Mouse (Mus musculus): ENCODE measurements at regions not wholly inside any gene's neighbourhood (a gene's known extent, or its start where the extent isn't known, plus 50 kb on each side); places are given as distances from the start of the nearest gene placed in this dataset.

- ATAC-seq (ENCODE audit: low TSS enrichment), result no peak
Measured at GRCm38 (mm10) chr1:71948686-71949085, 263.4 kb downstream of the Mreg start.

- no peak for ATAC-seq (ENCODE audit: low TSS enrichment)
Measured at GRCm38 (mm10) chr1:71947506-71947905, 264.6 kb downstream of the Mreg start.

- no peak for ATAC-seq (ENCODE audit: low TSS enrichment)
Measured at GRCm38 (mm10) chr1:71946911-71947310, 265.2 kb downstream of the Mreg start.

GRCm38 (mm10) chr1:71945070-71945469 lies 267.0 kb downstream of the Mreg start:
- peak; percentile 91 for ATAC-seq (ENCODE audit: low TSS enrichment)

GRCm38 (mm10) chr1:71944531-71944930 lies 267.6 kb downstream of the Mreg start:
- ATAC-seq (ENCODE audit: low TSS enrichment), result no peak

- no peak for ATAC-seq (ENCODE audit: low TSS enrichment)
Measured at GRCm38 (mm10) chr1:71942145-71942544, 270.0 kb downstream of the Mreg start.

- no peak for ATAC-seq (ENCODE audit: low TSS enrichment)
Measured at GRCm38 (mm10) chr1:71941688-71942087, 270.4 kb downstream of the Mreg start.

GRCm38 (mm10) chr1:71940900-71941299 lies 271.2 kb downstream of the Mreg start:
- ATAC-seq (ENCODE audit: low TSS enrichment), result no peak

GRCm38 (mm10) chr1:71938323-71939007 lies 273.6 kb downstream of the Mreg start:
- no peak for ATAC-seq (ENCODE audit: low TSS enrichment)

GRCm38 (mm10) chr1:71937922-71938321 lies 274.2 kb downstream of the Mreg start:
- no peak for ATAC-seq (ENCODE audit: low TSS enrichment)

- no peak for ATAC-seq (ENCODE audit: low TSS enrichment)
Measured at GRCm38 (mm10) chr1:71937168-71937567, 274.9 kb downstream of the Mreg start.

GRCm38 (mm10) chr1:71936501-71937129 lies 275.5 kb downstream of the Mreg start:
- no peak for ATAC-seq (ENCODE audit: low TSS enrichment)

GRCm38 (mm10) chr1:71925501-71925900 lies 272.5 kb upstream of the Fn1 start:
- no peak for ATAC-seq (ENCODE audit: low TSS enrichment)

GRCm38 (mm10) chr1:71924884-71925283 lies 271.9 kb upstream of the Fn1 start:
- ATAC-seq (ENCODE audit: low TSS enrichment), result no peak

- ATAC-seq (ENCODE audit: low TSS enrichment), result no peak
Measured at GRCm38 (mm10) chr1:71923731-71924130, 270.7 kb upstream of the Fn1 start.

- ATAC-seq (ENCODE audit: low TSS enrichment), result no peak
Measured at GRCm38 (mm10) chr1:71921456-71921855, 268.5 kb upstream of the Fn1 start.

- no peak for ATAC-seq (ENCODE audit: low TSS enrichment)
Measured at GRCm38 (mm10) chr1:71919891-71920290, 266.9 kb upstream of the Fn1 start.

- ATAC-seq (ENCODE audit: low TSS enrichment), result no peak
Measured at GRCm38 (mm10) chr1:71917021-71917420, 264.0 kb upstream of the Fn1 start.

GRCm38 (mm10) chr1:71914439-71914838 lies 261.4 kb upstream of the Fn1 start:
- ATAC-seq (ENCODE audit: low TSS enrichment), result no peak

GRCm38 (mm10) chr1:71913221-71913620 lies 260.2 kb upstream of the Fn1 start:
- no peak for ATAC-seq (ENCODE audit: low TSS enrichment)

GRCm38 (mm10) chr1:71912441-71912840 lies 259.4 kb upstream of the Fn1 start:
- ATAC-seq (ENCODE audit: low TSS enrichment), result no peak

GRCm38 (mm10) chr1:71910125-71910524 lies 257.1 kb upstream of the Fn1 start:
- no peak for ATAC-seq (ENCODE audit: low TSS enrichment)

- no peak for ATAC-seq (ENCODE audit: low TSS enrichment)
Measured at GRCm38 (mm10) chr1:71909508-71910124, 256.6 kb upstream of the Fn1 start.
